Mouse (Mus musculus) E14TG2a.4 (cell line): ENCODE results near the gene Dab2.

ENCODE experiments used
- CTCF ChIP-seq: conservative IDR thresholded peaks from 2 replicates; pipeline ENCODE4 v1.5.1; 2014; ENCODE audit warnings: low read length
- POU5F1 ChIP-seq: IDR thresholded peaks from 2 replicates; pipeline ENCODE4 v1.6.1; 2014; ENCODE audit warnings: low read length, borderline replicate concordance

- TF ChIP-seq CTCF: no peak
- TF ChIP-seq POU5F1: no peak
These were observed 862 bp upstream of the Dab2 start for GRCm38 (mm10) chr15:6298726-6299125.
